Mouse (Mus musculus) inflammation-experienced regulatory T-cells, adult 6 months (primary cell): ENCODE measurements around the gene Prkar1a. TPM values are rescaled to one million over a fixed set of nuclear protein-coding genes. Genes with fewer than 3 reads are reported as not detected.
A peak's percentile ranks its signal among the peaks of the same experiment; 100 is the strongest.

Experiments used
- ATAC-seq: one replicate; pipeline ENCODE4 v1.8.0; 2017
- polyA plus RNA-seq, 3 experiments: library from polyadenylated mRNA; unstranded; fragments of 100-300 nt; shearing (Covaris generic); gene quantifications; one replicate each; pipeline ENCODE4 v1.2.1; 2017

Prkar1a gene
- polyA plus RNA-seq, 3 experiments from 2014 or later = 403 to 748 (median 453) TPM

- peak; percentile 34 for ATAC-seq
These were observed 24.5 kb downstream of the Prkar1a start for GRCm38 (mm10) chr11:109673741-109674140.

- ATAC-seq = no peak
These were observed 25.3 kb downstream of the Prkar1a start for GRCm38 (mm10) chr11:109674542-109674941.

- no peak for ATAC-seq
These were observed 26.0 kb downstream of the Prkar1a start for GRCm38 (mm10) chr11:109675208-109675607.

DNA sequence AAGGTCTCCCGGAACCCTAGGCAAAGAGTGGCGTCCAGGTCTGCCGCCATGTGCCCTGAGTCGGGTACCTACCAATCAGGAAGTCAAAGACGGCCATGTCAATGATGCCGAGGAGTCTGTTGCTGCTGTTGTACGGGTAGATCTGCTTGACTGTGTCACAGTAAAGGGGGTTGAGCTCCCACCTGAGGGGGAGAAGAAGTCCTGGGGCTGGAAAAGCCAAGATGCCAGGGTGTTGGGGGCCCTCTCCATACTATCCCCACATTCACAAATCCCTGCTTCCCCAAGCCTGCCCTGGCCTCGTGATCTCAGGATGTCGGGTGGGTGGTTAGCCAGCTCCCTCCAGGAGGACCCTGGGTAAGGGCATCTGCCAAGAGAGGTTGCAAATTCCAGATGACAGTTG, 26.6 kb downstream of the Prkar1a start:
- no peak for ATAC-seq

DNA sequence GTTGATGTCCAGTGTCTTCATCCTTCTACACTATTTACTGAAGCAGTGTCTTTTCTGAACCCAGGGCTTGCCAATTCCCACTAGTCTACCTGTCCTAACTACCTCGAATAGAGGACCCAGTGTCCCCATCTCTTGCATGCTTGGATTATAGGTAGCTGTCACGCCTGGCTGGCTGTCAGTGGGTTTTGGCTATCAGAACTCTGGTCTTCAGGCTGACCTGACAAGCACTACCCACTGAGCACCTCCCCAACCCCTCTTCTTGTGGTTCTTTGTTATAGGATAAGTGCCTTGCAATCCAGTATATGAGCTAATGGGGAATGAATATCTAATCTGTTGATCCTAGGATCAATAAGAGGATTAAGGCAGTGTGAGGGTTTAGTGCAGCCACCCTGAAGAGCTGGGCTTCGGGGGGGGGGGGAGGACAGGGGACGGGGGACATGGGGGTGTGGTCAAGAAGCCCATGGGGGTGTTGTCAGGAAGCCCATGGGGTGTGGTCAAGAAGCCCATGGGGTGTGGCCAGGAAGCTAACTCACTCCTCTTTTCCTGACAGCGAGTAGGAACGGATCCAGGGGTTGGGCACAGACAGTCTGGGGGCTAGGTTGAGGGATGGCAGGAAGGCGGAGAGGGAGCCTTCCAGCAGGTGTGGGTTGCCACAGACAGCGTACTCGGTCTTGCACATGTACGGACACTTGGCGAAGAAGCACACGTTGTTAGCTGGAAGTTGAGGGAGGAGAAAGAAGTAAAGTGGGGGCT, 27.6 kb downstream of the Prkar1a start:
- no peak for ATAC-seq

DNA sequence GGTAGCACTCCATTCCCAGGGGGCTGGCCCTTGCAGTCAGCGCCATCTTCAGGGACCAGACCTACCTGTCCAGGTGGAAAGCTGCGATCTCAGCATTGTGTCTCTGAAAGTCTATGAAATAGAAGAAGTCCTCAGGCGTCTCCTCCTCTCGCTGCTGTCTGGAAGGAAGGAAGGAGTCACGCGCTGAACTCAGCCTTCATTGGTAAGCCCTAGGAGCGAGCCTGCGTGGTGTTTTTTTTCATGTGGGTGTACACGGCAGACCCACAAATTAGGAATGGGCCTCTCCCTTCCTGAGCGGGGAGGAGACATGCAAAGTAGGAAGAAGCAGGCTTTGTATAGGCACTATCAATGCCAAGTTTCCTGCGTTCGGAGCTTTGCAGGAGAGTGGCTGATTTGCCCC, 29.1 kb downstream of the Prkar1a start:
- ATAC-seq = no peak

GRCm38 (mm10) chr11:109680934-109681333, 31.7 kb downstream of the Prkar1a start:
- no peak for ATAC-seq

- no peak for ATAC-seq
These were observed 32.4 kb downstream of the Prkar1a start for GRCm38 (mm10) chr11:109681556-109681955.

DNA sequence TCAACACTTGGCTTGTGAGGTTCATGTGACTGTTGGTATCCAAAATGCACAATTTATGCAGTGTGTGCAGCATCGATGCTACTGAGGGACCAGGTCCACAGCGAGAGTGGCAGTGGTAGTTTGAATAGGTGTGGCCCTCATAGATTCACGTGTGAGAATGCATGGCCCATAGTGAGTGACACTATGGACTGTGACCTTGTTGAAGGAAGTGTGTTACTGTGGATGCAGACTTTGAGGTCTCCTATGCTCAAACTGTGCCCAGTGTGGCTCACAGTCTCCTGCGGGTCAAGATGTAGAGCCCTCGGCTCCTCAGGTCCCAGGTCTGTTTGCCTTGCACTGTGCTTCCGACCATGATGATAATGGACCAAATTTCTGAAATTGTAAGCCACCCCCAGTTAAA, 33.0 kb downstream of the Prkar1a start:
- ATAC-seq = no peak

- ATAC-seq = no peak
These were observed 40.3 kb downstream of the Prkar1a start for GRCm38 (mm10) chr11:109689539-109689938.

DNA sequence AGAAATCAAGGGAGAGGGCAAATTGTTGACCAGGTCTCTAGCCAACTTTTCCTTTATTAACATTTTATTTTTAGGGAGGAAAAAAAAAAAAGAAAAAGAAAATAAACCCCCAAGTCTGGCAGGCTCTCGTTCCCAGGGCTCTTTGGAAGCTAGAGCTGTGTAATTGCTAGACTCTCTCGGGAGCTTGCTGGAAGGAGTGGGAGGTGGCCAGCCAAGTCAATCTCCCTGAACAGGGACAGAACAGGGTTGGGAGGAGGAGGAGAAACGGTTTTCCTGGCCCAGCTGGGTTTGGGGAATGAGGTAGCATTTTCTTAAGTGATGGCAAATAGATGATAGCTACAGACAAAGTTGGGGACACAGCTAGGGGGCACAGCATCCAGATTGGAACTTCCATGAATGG, 43.5 kb downstream of the Prkar1a start:
- no peak for ATAC-seq

DNA sequence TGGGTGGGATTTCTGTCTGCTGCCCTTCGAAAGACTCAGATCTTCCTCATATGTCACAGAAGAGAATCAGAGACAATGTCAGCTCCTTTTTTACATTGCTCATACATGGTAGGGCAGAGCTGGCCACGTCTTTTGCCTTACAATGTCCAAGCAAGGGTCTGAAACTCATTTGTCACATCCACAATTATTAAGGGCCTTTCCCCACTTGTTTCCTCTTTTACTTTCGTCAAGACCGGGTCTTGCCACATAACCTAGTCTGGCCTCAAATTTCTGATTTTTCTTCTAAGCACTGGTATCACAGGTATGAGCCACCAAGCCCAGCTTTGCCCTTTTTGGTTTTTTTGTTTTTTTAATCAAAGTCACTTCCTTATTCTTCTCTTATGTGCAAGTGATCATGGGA, 47.3 kb downstream of the Prkar1a start:
- ATAC-seq = no peak

DNA sequence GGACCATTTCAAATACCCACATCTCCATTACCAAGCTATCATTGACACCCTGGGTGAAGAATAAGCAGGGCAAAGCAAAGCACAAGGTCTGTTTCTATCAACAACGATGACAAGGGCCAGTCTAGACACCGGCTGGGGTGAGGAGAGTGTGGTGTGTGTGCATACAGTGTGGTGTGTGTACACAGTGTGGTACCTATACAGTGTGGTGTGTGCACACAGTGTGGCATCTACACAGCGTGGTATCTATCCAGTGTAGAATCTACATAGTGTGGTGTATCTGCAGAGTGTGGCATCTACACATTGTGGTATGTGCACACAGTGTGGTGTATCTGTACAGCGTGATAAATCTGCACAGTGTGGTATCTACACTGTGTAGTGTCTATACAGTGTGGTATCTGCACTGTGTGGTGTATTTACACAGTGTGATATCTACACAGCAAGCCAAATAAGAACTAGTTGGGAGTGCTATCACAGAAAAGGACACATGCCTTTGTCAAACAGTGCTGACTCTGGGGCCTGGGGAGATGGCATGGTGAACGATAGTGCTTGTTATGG, 48.0 kb downstream of the Prkar1a start:
- ATAC-seq = no peak

GRCm38 (mm10) chr11:109698740-109699139, 49.5 kb downstream of the Prkar1a start:
- ATAC-seq = no peak

- ATAC-seq = no peak
These were observed 50.6 kb downstream of the Prkar1a start for GRCm38 (mm10) chr11:109699784-109700183.

DNA sequence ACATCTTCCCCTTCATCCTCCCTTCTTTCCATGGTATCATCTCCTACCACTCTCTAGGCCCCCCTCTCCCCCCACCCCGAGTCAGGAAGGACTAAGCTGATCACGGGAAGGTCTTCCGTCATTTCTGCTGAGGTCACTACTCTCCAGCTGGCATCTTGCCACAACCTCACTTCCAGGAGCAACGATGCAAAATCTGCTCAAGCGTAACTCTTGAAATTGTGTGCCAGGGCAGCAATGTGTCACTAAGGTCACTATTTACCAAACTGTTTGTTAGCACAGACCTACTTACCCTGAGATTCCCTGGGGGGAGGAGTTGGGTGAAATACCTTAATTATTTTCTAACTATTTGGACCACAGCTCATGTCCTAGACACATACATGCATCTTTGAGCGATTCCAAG, 51.6 kb downstream of the Prkar1a start:
- no peak for ATAC-seq

- ATAC-seq = no peak
These were observed 53.0 kb downstream of the Prkar1a start for GRCm38 (mm10) chr11:109702031-109702815.

DNA sequence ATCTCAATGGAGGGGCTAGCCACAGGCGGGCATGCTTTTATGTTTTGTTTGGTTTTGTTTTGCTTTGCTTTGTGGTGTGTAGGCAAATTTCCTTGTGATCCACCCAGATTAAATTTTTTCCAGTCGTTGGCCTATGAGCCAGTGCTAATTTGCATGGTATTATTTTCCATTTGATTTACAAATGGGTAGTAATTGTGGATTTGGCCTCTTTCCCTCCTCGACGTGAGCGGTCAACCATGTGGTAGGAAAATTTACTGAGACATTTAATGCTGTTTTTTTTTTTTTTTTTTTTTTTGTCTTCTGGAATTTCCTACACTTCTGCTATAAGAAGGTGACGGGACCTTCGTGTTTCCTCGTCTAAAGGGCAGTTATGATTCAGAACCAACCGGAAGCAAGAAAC, 54.6 kb downstream of the Prkar1a start:
- ATAC-seq = no peak

GRCm38 (mm10) chr11:109704311-109705205, 55.4 kb downstream of the Prkar1a start:
- no peak for ATAC-seq

DNA sequence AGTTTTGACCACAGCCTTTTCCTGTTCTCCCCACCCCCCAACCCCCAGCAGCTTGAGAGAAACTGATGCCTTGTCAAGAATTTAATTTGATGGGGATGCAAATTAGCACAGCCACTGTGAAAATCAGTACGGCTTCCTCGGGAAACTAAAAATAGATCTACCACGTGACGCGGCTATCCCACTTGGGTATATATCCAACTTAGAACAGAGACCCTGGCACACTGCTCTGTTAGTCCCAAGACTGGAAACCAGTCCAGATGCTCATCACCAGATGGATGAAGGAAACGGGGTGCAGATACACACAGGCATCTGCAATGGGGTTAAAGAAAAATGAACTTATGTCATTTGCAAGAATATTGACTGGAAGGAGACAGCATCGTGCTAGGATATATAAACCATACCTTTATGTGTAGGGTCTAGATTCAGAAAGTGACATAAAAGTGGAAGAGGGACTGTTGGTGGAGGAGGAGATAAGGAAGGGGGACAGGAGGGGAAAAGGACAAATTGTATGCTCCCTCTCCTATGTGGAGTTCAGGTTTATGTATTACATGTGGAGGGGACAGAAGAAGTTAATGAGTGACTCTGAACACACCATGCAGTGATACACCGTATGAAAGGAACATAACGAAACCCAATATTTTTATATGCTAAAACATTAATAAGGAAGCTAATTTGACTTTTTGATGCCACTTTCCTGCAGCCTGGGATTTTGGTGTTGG, 56.3 kb downstream of the Prkar1a start:
- no peak for ATAC-seq

- no peak for ATAC-seq
These were observed 56.8 kb downstream of the Prkar1a start for GRCm38 (mm10) chr11:109706055-109706412.

GRCm38 (mm10) chr11:109706586-109706985, 57.4 kb downstream of the Prkar1a start:
- no peak for ATAC-seq
